1 mouse cellular context compared by ENCODE assay signal in genomic region chr17:57011236-57012141, GRCm38 (mm10).
TF ChIP-seq lines count a peak whose summit lies in the region.

Gtf2f1 (minus strand) TSS chr17:57011288.
Gm17949 (plus strand) TSS chr17:57011469.

TF ChIP-seq in CH12.LX, 34 proteins besides CTCF, POLR2A, EP300 and RAD21 (continued from another document):
- TF ChIP-seq GABPA (IDR thresholded peaks at IDR 0.05; ENCODE audit: insufficient replicate concordance, low read depth, low read length) (no peak; the same call in 1 of the 2 replicates), POLR2AphosphoS2 (IDR thresholded peaks at IDR 0.05; ENCODE audit: low read depth, low read length) (peak; percentile 98), CHD1 (IDR thresholded peaks at IDR 0.05; ENCODE audit: low read depth, low read length) (no peak), KAT2A (IDR thresholded peaks at IDR 0.05; ENCODE audit: insufficient replicate concordance, low read length) (peak; percentile 90; the same call in 1 of the 2 replicates), ZNF384 (IDR thresholded peaks at IDR 0.05; ENCODE audit: low read depth, low read length) (no peak), USF1 (IDR thresholded peaks at IDR 0.05; ENCODE audit: low read depth, low read length) (peak; percentile 100), MAZ (IDR thresholded peaks at IDR 0.05; ENCODE audit: low read depth, low read length) (0 out of 2 replicates have a peak, but pooled peaks have one; percentile 71), E2F4 (IDR thresholded peaks at IDR 0.05; ENCODE audit: insufficient replicate concordance, low read depth, low read length) (peak; percentile 77; the same call in 1 of the 2 replicates), ELF1 (IDR thresholded peaks at IDR 0.05; ENCODE audit: low read depth, low read length) (peak; percentile 100), JUND (conservative IDR thresholded peaks at IDR 0.05; ENCODE audit: low read depth, low read length) (peak; percentile 62; the same call in 1 of the 2 replicates), ZMIZ1 (IDR thresholded peaks at IDR 0.05; ENCODE audit: low read depth, low read length) (peak; percentile 98), MEF2A (IDR thresholded peaks at IDR 0.05; ENCODE audit: borderline replicate concordance, low read depth, low read length) (peak; percentile 86), NELFE (IDR thresholded peaks at IDR 0.05; ENCODE audit: low read depth, low read length) (peak; percentile 99), NRF1 (IDR thresholded peaks at IDR 0.05; ENCODE audit: low read depth, low read length) (peak; percentile 94), RCOR1 (conservative IDR thresholded peaks at IDR 0.05; ENCODE audit: low read depth, low read length) (0 out of 2 replicates have a peak, but pooled peaks have one; percentile 55), PAX5 (IDR thresholded peaks at IDR 0.05; ENCODE audit: low read length) (no peak), JUN (IDR thresholded peaks at IDR 0.05; ENCODE audit: insufficient read depth, low read depth, low read length) (peak; percentile 54; the same call in 1 of the 2 replicates)
